Mouse (Mus musculus) gonadal fat pad, adult 2 months (tissue): ENCODE data around the gene Stpg3. TPM values are rescaled to one million over a fixed set of nuclear protein-coding genes. Genes with fewer than 3 reads are reported as not detected.

Source experiments
- DNase-seq: peaks from one replicate; pipeline ENCODE4 v3.0.0-alpha.2; 2012; ENCODE audit warnings: low read depth
- polyA plus RNA-seq: library from polyadenylated mRNA; depleted of rRNA; stranded (reverse); fragments of >200 nt; gene quantifications from 2 replicates; pipeline ENCODE4 v1.2.3, GENCODE M21; 2012

Stpg3 gene
- polyA plus RNA-seq, 1 experiment = 0.74 TPM

GRCm38 (mm10) chr2:25236614-25237013 is 22.2 kb upstream of the Stpg3 start, which contains the start of gene Rnf224:
TSS of gene Rnf224 (minus strand) at chr2:25236787.
- no peak for DNase-seq

DNA sequence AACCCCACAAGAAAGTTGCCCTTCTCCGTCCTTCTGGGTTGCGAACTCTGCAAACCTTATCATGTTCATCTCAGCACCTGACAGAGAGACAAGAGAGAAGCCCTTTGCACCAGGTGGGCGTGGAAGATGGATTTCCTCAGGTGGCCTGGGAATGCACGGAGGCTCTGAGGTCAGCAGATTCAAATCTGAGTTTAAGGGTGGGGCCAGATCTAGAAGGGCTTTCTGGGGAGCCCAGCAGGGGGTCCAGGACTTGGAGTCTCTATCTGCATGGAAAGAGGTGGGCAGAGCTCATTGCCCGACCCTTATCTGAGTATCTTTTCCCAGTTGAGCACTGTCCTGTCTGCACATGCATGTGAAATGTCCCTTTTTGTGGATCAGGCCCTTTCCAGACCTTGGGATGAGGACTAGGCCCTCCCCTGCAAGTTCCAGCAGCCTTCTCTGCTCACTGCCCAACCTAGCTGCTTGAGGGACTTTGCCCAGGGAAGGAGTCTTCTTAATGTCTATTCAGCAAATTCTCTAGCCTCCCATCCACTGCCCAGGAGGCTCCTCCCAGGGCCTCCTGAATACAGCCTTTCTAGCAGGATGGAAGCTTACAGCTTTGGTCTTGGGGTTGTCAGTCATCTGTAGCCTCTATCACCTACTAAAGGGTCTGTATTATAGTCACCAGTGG is 20.2 kb upstream of the Stpg3 start:
- DNase-seq = no peak

- DNase-seq = no peak
Observed at GRCm38 (mm10) chr2:25234050-25234449, 19.6 kb upstream of the Stpg3 start, which contains the start of gene Slc34a3. TSS of gene Slc34a3 (minus strand) at chr2:25234364.

GRCm38 (mm10) chr2:25233421-25233820 is 19.0 kb upstream of the Stpg3 start:
- DNase-seq = no peak

- DNase-seq = no peak
Observed at GRCm38 (mm10) chr2:25231038-25231437, 16.6 kb upstream of the Stpg3 start.

GRCm38 (mm10) chr2:25230581-25230980 is 16.1 kb upstream of the Stpg3 start:
- DNase-seq = no peak

DNA sequence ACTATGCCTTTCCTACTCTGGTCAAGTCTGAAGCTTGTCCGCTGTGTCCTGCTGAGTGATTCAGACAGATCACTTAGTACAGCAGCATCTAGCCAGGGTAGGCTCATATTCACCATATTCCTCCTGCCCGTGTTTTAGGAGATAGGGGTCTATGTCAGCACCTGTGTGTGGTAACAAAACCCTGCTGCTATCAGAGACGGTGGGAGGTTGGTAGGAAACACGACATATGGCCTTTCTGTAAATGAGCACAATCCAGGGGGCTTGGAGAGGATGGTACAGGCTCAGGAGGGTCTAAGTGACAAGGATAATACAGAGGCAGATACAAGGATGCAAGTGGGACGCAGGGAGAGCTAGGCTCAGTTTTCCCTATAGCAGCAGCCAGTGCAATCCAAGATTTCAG is 15.1 kb upstream of the Stpg3 start:
- DNase-seq = no peak

- no peak for DNase-seq
Observed at GRCm38 (mm10) chr2:25228995-25229530, 14.6 kb upstream of the Stpg3 start.

DNA sequence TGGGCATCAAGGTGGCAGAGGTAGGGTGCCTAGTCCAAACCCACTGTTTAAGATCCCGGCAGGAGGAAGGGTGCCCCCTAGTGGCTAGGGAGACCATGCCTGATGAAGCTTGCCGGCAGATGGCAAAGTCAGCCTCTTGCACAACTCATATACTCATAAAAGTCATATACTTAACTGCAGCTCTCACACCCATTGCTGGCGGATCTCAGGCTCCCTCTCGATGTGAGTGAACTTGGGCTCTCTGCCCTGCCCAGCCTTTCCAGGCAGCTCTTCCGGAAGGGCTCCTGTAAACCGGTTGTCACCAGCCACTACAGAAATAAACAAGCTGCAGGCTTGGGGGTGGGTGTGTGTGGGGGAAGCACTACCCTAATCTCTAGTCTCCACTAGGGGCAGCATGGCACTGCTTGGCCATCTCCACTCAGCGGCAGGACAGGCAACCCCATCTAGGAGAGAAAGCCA is 14.0 kb upstream of the Stpg3 start:
- no peak for DNase-seq

DNA sequence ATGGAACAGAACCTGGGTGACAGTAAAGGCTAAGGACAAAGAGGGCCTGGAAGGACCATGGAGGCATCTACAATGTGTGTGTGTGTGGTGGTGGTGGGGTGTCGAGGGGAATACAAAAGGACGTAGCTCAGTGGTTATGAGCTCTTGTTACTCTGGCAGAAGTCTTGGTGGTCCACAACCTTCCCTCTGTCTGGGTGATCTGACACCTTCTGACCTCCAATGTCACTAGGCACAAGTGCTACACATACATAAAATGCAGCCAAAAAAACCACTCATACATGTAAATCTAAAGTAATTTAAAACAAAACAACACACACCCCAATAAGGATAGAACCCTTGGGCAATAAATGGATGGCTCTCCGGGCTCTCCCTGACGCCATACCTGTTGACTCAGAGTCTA is 13.0 kb upstream of the Stpg3 start:
- no peak for DNase-seq

- DNase-seq = no peak
Observed at GRCm38 (mm10) chr2:25226864-25227263, 12.4 kb upstream of the Stpg3 start.

DNA sequence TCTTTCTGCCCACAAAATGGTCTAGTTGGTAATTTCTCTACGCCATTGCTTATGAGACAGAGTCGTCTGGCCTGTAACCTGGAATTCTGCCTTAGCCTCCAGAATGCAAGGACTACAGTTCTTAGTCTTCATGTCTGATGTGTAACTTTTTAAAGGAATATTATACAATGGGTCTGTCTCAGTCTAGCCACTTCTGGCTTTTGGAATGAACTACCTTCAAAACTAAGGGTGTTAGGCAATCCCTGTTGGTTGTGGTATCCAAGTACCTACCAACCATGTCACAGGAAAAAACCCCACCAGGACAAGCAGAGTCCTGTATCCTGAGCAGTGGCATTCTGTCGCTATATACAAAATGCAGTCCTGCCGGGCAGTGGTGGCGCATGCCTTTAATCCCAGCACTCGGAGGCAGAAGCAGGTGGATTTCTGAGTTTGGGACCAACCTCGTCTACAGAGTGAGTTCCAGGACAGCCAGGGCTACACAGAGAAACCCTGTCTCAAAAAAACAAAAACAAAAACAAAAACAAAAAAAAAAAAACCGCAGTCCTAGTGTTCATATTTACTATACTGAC is 11.5 kb upstream of the Stpg3 start:
- DNase-seq = no peak

DNA sequence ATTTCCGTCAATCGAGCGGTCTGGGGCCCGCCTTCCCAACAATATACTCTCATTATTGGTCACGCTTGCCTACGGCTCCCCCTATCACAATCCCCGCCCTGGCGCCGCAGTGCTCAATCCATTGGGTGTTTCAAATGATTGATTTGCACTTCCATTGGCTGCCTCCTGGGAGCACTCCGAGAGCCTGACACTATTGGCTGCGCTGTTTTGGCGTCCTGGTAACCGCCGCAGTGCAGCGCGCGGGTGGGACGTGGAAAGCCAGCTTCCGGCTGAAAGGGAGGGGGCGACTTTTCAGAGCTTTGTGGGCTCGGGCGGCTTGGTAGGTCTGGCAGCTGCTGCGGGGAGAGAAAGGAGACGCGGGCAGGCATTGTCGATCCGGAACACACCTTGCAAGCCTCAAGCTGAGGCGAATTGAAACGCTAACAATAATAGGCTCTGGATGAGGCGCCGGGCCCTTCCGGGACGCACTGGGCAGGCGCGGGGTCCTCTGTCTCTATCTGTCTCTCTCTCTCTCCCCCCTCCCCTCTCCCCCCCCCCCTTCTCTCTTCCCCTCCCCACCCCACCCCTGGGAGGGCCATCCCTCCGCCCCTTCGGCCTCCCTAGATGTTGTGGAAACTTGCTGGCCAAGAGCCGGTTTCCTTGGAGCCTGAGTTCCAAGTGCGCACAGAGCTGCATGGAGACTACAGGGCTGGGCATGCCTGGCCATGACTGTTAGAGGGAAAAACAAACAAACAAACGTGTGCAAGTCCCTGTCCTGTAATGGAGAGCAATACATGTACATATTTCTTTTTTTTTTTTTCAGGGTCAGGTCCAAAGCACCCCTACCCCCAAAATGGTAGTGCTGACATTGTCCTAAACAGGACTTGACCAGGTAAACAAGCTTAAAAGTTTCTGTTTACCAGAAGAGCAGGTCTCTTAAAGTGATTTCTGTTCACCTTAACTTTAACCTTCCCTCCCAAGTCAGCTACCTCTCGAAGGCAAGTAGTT is 10.6 kb upstream of the Stpg3 start:
- DNase-seq = peak; percentile 98

DNA sequence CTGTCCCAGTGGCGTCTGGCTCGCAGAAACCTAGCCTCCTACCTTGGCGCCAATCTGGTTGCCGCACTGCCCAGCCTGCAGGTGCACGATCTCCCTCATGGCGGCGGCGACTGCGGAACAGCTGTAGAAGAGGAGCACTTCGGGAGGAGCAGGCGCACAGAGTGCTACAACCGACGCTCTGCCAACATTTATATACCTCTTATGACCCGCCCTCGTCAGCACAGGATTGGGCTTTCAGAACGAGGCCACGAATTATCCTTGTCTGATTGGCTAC is 10.0 kb upstream of the Stpg3 start, which contains the start of gene Tubb4b:
Gene Tubb4b (minus strand): TSS at position 211 of the 274 bp plus-strand sequence.
- no peak for DNase-seq

GRCm38 (mm10) chr2:25223681-25224491 is 9.4 kb upstream of the Stpg3 start:
- no peak for DNase-seq

- no peak for DNase-seq
Observed at GRCm38 (mm10) chr2:25221331-25221772, 6.9 kb upstream of the Stpg3 start.

- DNase-seq = no peak
Observed at GRCm38 (mm10) chr2:25218445-25218844, 4.0 kb upstream of the Stpg3 start, which contains the start of gene Fam166a. TSS of gene Fam166a (plus strand) at chr2:25218745.

DNA sequence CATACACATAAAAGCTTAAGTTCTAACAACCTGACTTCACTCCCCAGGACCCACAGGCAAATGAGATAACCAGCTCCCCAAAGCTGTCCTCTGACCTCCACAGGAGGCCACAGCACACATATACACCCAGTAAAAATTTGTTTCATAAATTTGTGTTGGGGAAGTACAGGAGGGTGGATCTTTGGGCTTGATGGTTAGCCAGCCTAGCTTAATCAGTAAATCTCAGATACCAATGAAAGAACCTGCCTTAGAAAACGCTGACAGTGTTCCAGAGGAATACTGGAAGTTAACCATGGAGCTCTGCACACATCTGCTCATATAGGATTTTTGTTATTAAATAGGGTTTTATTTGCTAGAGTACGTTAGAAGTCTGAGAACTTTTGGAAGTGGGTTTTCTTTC is 3.2 kb upstream of the Stpg3 start:
- no peak for DNase-seq

- DNase-seq = no peak
Observed at GRCm38 (mm10) chr2:25213266-25213865, 1.1 kb downstream of the Stpg3 start.

DNA sequence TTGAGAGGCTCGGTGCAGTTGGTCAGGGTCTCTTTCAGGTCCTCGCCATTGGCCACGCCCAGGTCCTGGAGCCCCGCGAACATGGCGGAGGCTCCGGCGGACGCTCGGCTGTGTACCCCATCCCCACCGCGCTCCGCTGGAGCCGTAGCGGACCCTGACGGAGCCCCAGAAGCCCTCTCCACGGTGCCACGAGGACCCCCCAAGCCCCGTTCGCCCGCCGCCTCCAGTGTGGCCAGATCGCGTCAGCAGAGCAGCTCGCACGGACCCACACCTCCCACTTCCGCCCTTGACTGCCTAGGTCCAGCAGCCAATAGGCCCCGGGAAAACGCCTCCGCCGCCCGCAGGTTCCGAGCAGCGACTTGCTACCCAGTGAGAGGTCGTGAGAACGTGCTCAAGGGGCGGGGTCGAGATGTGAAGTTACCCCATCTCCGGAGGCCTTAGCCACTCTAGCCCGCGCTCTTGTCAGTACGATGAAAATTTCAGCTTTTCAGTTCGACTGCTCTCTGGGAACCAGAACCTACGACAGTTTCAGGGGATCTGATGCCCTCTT is 3.2 kb downstream of the Stpg3 start, which contains the start of gene Nelfb:
Gene Nelfb (minus strand): TSS at position 369 of the 550 bp plus-strand sequence.
- DNase-seq = no peak
